Mouse (Mus musculus) MEL (cell line): ENCODE results near the gene BC017158. TPM values are rescaled to one million over a fixed set of nuclear protein-coding genes. Genes with fewer than 3 reads are reported as not detected.

Experiments
- DNase-seq: peaks from one replicate; pipeline ENCODE4 v3.0.0; 2011; ENCODE audit warnings: low read depth, low spot score
- H3K27ac ChIP-seq: 2 replicates; pipeline ENCODE4 v1.5.1; 2012; ENCODE audit warnings: low read depth, mild to moderate bottlenecking, control low read depth, low read length, moderate library complexity; ENCODE audit not compliant: control insufficient read depth
- H3K27me3 ChIP-seq, 2 experiments: fragments of 150-350 bp in 1 of 2; sonication (generic) in 1 of 2; 2 replicates each; pipeline ENCODE4 v1.6.1; 2012; ENCODE audit warnings: low read length in 2 of 2, mild to moderate bottlenecking in 2 of 2, improper control_type of control experiment in 1 of 2, moderate library complexity in 1 of 2; ENCODE audit not compliant: insufficient read depth in 2 of 2, control insufficient read depth in 1 of 2
- H3K36me3 ChIP-seq, 2 experiments: 2 replicates each; pipeline ENCODE4 v1.6.1; 2012 to 2014; ENCODE audit warnings: low read length in 2 of 2, improper control_type of control experiment in 1 of 2, inconsistent platforms in 1 of 2, mild to moderate bottlenecking in 1 of 2; ENCODE audit not compliant: insufficient read depth in 2 of 2, control insufficient read depth in 1 of 2
- H3K4me1 ChIP-seq, 2 experiments: fragments of 150-350 bp in 1 of 2; sonication (generic) in 1 of 2; 2 replicates each; pipeline ENCODE4 v1.6.1; 2012; ENCODE audit warnings: low read length in 2 of 2, improper control_type of control experiment in 1 of 2, mild to moderate bottlenecking in 1 of 2; ENCODE audit not compliant: insufficient read depth in 2 of 2, control insufficient read depth in 1 of 2
- H3K4me3 ChIP-seq, 2 experiments: fragments of 150-350 bp in 1 of 2; sonication (generic) in 1 of 2; 2 replicates each; pipeline ENCODE4 v1.5.1; 2012; ENCODE audit warnings: low read depth in 2 of 2, low read length in 2 of 2, mild to moderate bottlenecking in 2 of 2, moderate library complexity in 2 of 2, control low read depth in 1 of 2, improper control_type of control experiment in 1 of 2; ENCODE audit not compliant: control insufficient read depth in 1 of 2, insufficient read depth in 1 of 2
- H3K79me2 ChIP-seq: 2 replicates; pipeline ENCODE4 v1.6.1; 2012; ENCODE audit warnings: mild to moderate bottlenecking, low read length, moderate library complexity; ENCODE audit not compliant: control insufficient read depth, poor library complexity, insufficient read depth
- H3K9ac ChIP-seq: 2 replicates; pipeline ENCODE4 v1.6.1; 2012; ENCODE audit warnings: low read depth, mild to moderate bottlenecking, control low read depth, low read length, moderate library complexity; ENCODE audit not compliant: control insufficient read depth, poor library complexity, severe bottlenecking
- H3K9me3 ChIP-seq: fragments of 150-350 bp; sonication (generic); replicated peaks from 2 replicates; pipeline ENCODE4 v1.6.1; 2012; ENCODE audit warnings: mild to moderate bottlenecking, low read length, improper control_type of control experiment, moderate library complexity; ENCODE audit not compliant: insufficient read depth
- CHD1 ChIP-seq: IDR thresholded peaks from 2 replicates; pipeline ENCODE4 v1.6.1; 2012; ENCODE audit warnings: low read depth, mild to moderate bottlenecking, inconsistent platforms, low read length, improper control_type of control experiment
- CHD2 ChIP-seq: IDR thresholded peaks from 2 replicates; pipeline ENCODE4 v1.6.1; 2011; ENCODE audit warnings: low read length, improper control_type of control experiment
- CTCF ChIP-seq, 3 experiments: IDR thresholded peaks in 2 of 3; conservative IDR thresholded peaks in 1 of 3; 2 replicates each; pipeline ENCODE4 v1.5.1; 2011 to 2012; ENCODE audit warnings: low read length in 3 of 3, low read depth in 2 of 3, mild to moderate bottlenecking in 2 of 3, improper control_type of control experiment in 1 of 3, inconsistent platforms in 1 of 3, mixed read lengths in 1 of 3, moderate library complexity in 1 of 3; ENCODE audit not compliant: control insufficient read depth in 1 of 3, insufficient read depth in 1 of 3, poor library complexity in 1 of 3, severe bottlenecking in 1 of 3
- E2F4 ChIP-seq: IDR thresholded peaks from 2 replicates; pipeline ENCODE4 v1.6.1; 2011; ENCODE audit warnings: low read depth, low read length, improper control_type of control experiment, borderline replicate concordance
- ELF1 ChIP-seq: IDR thresholded peaks from 2 replicates; pipeline ENCODE4 v1.6.1; 2014; ENCODE audit warnings: low read depth, mild to moderate bottlenecking, inconsistent platforms, low read length, improper control_type of control experiment, moderate library complexity
- ETS1 ChIP-seq: IDR thresholded peaks from 2 replicates; pipeline ENCODE4 v1.6.1; 2012; ENCODE audit warnings: low read depth, mild to moderate bottlenecking, inconsistent platforms, low read length, improper control_type of control experiment, moderate library complexity
- GABPA ChIP-seq: IDR thresholded peaks from 2 replicates; pipeline ENCODE4 v1.6.1; 2012; ENCODE audit warnings: low read depth, mild to moderate bottlenecking, inconsistent platforms, low read length, improper control_type of control experiment, moderate library complexity
- HCFC1 ChIP-seq: IDR thresholded peaks from 2 replicates; pipeline ENCODE4 v1.6.1; 2012; ENCODE audit warnings: low read depth, mild to moderate bottlenecking, inconsistent platforms, low read length, improper control_type of control experiment, moderate library complexity
- JUND ChIP-seq: IDR thresholded peaks from 2 replicates; pipeline ENCODE4 v1.6.1; 2011; ENCODE audit warnings: low read depth, mild to moderate bottlenecking, improper control_type of control experiment, low read length
- KAT2A ChIP-seq: conservative IDR thresholded peaks from 2 replicates; pipeline ENCODE4 v1.6.1; 2012; ENCODE audit warnings: low read depth, low read length, improper control_type of control experiment, inconsistent platforms
- MAX ChIP-seq: IDR thresholded peaks from 2 replicates; pipeline ENCODE4 v1.6.1; 2011; ENCODE audit warnings: low read length, improper control_type of control experiment
- MAZ ChIP-seq: IDR thresholded peaks from 2 replicates; pipeline ENCODE4 v1.6.1; 2012; ENCODE audit warnings: low read depth, mild to moderate bottlenecking, inconsistent platforms, low read length, improper control_type of control experiment
- MEF2A ChIP-seq: IDR thresholded peaks from 2 replicates; pipeline ENCODE4 v1.6.1; 2014; ENCODE audit warnings: low read depth, mild to moderate bottlenecking, inconsistent platforms, low read length, improper control_type of control experiment; ENCODE audit not compliant: poor library complexity, insufficient replicate concordance, severe bottlenecking; ENCODE audit errors: extremely low read depth
- MXI1 ChIP-seq: IDR thresholded peaks from 2 replicates; pipeline ENCODE4 v1.6.1; 2011; ENCODE audit warnings: mild to moderate bottlenecking, low read depth, low read length, improper control_type of control experiment
- MYB ChIP-seq: IDR thresholded peaks from 2 replicates; pipeline ENCODE4 v1.6.1; 2011; ENCODE audit warnings: mild to moderate bottlenecking, low read depth, low read length, improper control_type of control experiment
- MYC ChIP-seq: IDR thresholded peaks from 2 replicates; pipeline ENCODE4 v1.6.1; 2011; ENCODE audit warnings: low read depth, mild to moderate bottlenecking, low read length, improper control_type of control experiment, moderate library complexity
- NELFE ChIP-seq: IDR thresholded peaks from 2 replicates; pipeline ENCODE4 v1.6.1; 2011; ENCODE audit warnings: low read depth, low read length, improper control_type of control experiment
- NRF1 ChIP-seq: IDR thresholded peaks from 2 replicates; pipeline ENCODE4 v1.6.1; 2014; ENCODE audit warnings: low read depth, mild to moderate bottlenecking, inconsistent platforms, low read length, improper control_type of control experiment, moderate library complexity; ENCODE audit not compliant: poor library complexity, insufficient read depth, severe bottlenecking
- POLR2A ChIP-seq, 2 experiments: IDR thresholded peaks; 2 replicates each; pipeline ENCODE4 v1.6.1; 2011 to 2012; ENCODE audit warnings: low read length in 2 of 2, mild to moderate bottlenecking in 2 of 2, control low read depth in 1 of 2, improper control_type of control experiment in 1 of 2, low read depth in 1 of 2, moderate library complexity in 1 of 2; ENCODE audit not compliant: control insufficient read depth in 1 of 2, insufficient read depth in 1 of 2, poor library complexity in 1 of 2
- POLR2AphosphoS2 ChIP-seq: IDR thresholded peaks from 2 replicates; pipeline ENCODE4 v1.6.1; 2011; ENCODE audit warnings: low read length, improper control_type of control experiment
- POLR2AphosphoS5 ChIP-seq: IDR thresholded peaks from 2 replicates; pipeline ENCODE4 v1.6.1; 2012; ENCODE audit warnings: low read depth, borderline replicate concordance, mild to moderate bottlenecking, inconsistent platforms, low read length, moderate library complexity, mixed read lengths
- RAD21 ChIP-seq: IDR thresholded peaks from 2 replicates; pipeline ENCODE4 v1.6.1; 2011; ENCODE audit warnings: mild to moderate bottlenecking, low read depth, low read length, improper control_type of control experiment
- RCOR1 ChIP-seq: IDR thresholded peaks from 2 replicates; pipeline ENCODE4 v1.6.1; 2012; ENCODE audit warnings: low read depth, mild to moderate bottlenecking, inconsistent platforms, low read length, improper control_type of control experiment
- SMC3 ChIP-seq: IDR thresholded peaks from 2 replicates; pipeline ENCODE4 v1.6.1; 2011; ENCODE audit warnings: low read depth, low read length, improper control_type of control experiment
- TAL1 ChIP-seq: IDR thresholded peaks from 2 replicates; pipeline ENCODE4 v1.6.1; 2012; ENCODE audit warnings: mild to moderate bottlenecking, inconsistent platforms, low read length, moderate library complexity, mixed read lengths
- TBP ChIP-seq: IDR thresholded peaks from 2 replicates; pipeline ENCODE4 v1.8.0; 2011; ENCODE audit warnings: low read depth, low read length, improper control_type of control experiment
- TCF12 ChIP-seq: IDR thresholded peaks from 2 replicates; pipeline ENCODE4 v1.6.1; 2014; ENCODE audit warnings: low read depth, mild to moderate bottlenecking, inconsistent platforms, low read length, improper control_type of control experiment, moderate library complexity
- UBTF ChIP-seq: IDR thresholded peaks from 2 replicates; pipeline ENCODE4 v1.6.1; 2012; ENCODE audit warnings: low read depth, mild to moderate bottlenecking, inconsistent platforms, low read length, improper control_type of control experiment, moderate library complexity, borderline replicate concordance; ENCODE audit not compliant: insufficient read depth
- USF1 ChIP-seq: IDR thresholded peaks from 2 replicates; pipeline ENCODE4 v1.6.1; 2014; ENCODE audit warnings: low read depth, mild to moderate bottlenecking, inconsistent platforms, low read length, improper control_type of control experiment, moderate library complexity
- USF2 ChIP-seq, 2 experiments: IDR thresholded peaks; 2 replicates each; pipeline ENCODE4 v1.6.1; 2011 to 2012; ENCODE audit warnings: improper control_type of control experiment in 2 of 2, low read length in 2 of 2, borderline replicate concordance in 1 of 2, inconsistent platforms in 1 of 2, low read depth in 1 of 2, mild to moderate bottlenecking in 1 of 2; ENCODE audit not compliant: insufficient read depth in 1 of 2
- ZMIZ1 ChIP-seq: IDR thresholded peaks from 2 replicates; pipeline ENCODE4 v1.6.1; 2012; ENCODE audit warnings: low read depth, mild to moderate bottlenecking, inconsistent platforms, low read length, improper control_type of control experiment, moderate library complexity
- ZNF384 ChIP-seq: IDR thresholded peaks from 2 replicates; pipeline ENCODE4 v1.6.1; 2012; ENCODE audit warnings: low read depth, mild to moderate bottlenecking, inconsistent platforms, low read length, improper control_type of control experiment
- polyA plus RNA-seq, 2 experiments: library from polyadenylated mRNA; stranded (reverse) in 1 of 2; unstranded in 1 of 2; fragments of >175 nt in 1 of 2; fragments of >200 nt in 1 of 2; gene quantifications; 2 replicates each; pipeline versions ENCODE4 v1.2.1 to v1.2.4; 2012; ENCODE audit warnings: low replicate concordance in 2 of 2, low read depth in 1 of 2; ENCODE audit not compliant: insufficient read length in 2 of 2, insufficient read depth in 1 of 2, missing spikeins in 1 of 2
- total RNA-seq: library from RNA; depleted of rRNA; stranded (reverse); fragments of 300-350 nt; gene quantifications from 2 replicates; pipeline ENCODE4 v1.2.3, GENCODE M21; 2012

BC017158 gene
- total and polyA plus RNA-seq, 3 experiments, result 19.8 to 41.6 TPM; not detected in 1

DNA sequence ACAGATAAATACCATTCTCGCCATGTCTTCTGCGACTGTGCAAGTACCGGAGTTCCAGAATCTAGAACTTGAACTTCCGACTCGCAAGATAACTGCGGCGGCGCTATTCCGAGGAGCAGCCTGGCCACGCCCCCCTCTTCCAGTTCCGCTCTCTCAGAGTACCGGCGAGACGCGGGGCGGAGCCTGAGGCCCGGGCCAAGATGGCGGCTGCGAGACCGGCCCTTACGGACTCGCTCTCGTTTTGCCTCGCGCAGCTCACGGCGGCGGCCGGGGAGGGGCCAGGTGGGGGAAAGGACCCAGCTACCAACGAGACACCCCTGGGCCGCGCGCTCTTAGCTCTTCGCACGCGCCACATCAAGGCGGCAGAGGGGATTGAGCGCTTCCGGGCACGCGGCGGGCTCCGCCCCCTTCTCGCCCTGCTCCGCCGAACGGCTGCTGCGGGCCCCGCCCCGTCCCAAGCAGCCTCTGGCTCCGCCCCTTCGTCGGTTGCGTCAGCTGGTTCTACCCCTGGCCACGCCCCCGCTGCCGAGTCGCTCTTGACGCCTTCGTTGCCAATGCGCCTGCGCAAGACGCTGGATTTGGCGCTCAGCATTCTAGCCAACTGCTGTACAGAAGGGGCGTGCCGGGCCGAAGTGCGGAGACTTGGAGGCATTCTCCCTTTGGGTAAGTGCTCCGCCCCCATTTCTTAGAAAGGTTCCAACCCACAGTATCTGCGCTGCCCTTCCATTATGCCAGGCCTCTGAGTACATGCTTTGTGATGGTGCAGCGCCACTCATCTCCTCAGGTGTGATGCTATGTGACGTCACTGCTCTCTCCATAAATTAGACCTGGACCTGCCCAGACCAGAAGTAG is 59.8 kb downstream of the BC017158 start, which contains the start of gene 9130023H24Rik (continued):
- TF ChIP-seq ZMIZ1 (peak; percentile 53), POLR2AphosphoS5 (no peak), SMC3 (no peak), ZNF384 (no peak)
- TF ChIP-seq, all 39 proteins: peak for 18

DNA sequence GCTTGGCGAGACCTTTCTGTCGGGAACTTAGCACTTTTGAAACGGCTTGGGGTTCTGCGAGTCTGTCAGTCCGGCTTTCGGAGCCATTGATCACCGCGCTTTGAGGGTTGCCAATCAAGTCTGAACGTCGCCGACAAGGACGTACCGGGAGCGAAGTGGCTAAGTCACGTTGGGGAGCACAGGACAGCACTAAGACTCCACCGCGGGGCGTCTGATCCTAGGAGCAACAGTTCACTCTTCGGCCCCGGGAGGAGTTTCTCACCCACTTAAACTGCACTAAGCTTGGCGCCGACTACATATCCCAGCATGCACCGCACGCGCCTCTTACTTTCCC is 60.4 kb downstream of the BC017158 start:
- Histone ChIP-seq H3K27me3 (no peaks in the 10 kb centered on the region), H3K27ac (peak overlapping the region; percentile 99), H3K4me3 (peak overlapping the region; percentile 80 to 93), H3K4me1 (peaks cover 0 to 11% of the 10 kb centered on the region in 2 experiments; a peak in 3 of 4 replicates), H3K79me2 (peaks cover 6% of the 10 kb centered on the region), H3K9me3 (no peaks in the 10 kb centered on the region), H3K9ac (peak overlapping the region; percentile 94), H3K36me3 (peaks cover 0 to 7% of the 10 kb centered on the region in 2 experiments; a peak in 2 of 4 replicates)
- DNase-seq, result no peak
- TF ChIP-seq ELF1 (no peak), USF2 (IDR thresholded peaks at IDR 0.05; ENCODE audit: borderline replicate concordance in 1 of 2, insufficient read depth in 1 of 2, low read depth in 1 of 2, low read length in 2 of 2) (no peak), USF1 (0 out of 2 replicates have a peak, but pooled peaks have one; percentile 12), TAL1 (no peak), UBTF (no peak), TBP (no peak), POLR2AphosphoS2 (no peak), CHD1 (no peak), POLR2A (IDR thresholded peaks at IDR 0.05; ENCODE audit: control insufficient read depth in 1 of 2, insufficient read depth in 1 of 2, low read depth in 1 of 2, low read length in 2 of 2, poor library complexity in 1 of 2) (peak in 1 of 2 experiments; percentile 67; a peak in 2 of 4 replicates), RAD21 (no peak), RCOR1 (no peak), SMC3 (no peak), HCFC1 (peak; percentile 85), KAT2A (no peak; the same call in 1 of the 2 replicates), POLR2AphosphoS5 (no peak), CHD2 (no peak), TCF12 (no peak), MEF2A (no peak), ETS1 (no peak), MAZ (no peak), E2F4 (no peak), NRF1 (no peak), MAX (peak; percentile 66; the same call in 1 of the 2 replicates), MYB (0 out of 2 replicates have a peak, but pooled peaks have one; percentile 40), CTCF (IDR thresholded peaks at IDR 0.05 in 2 of 3, conservative IDR thresholded peaks at IDR 0.05 in 1 of 3; ENCODE audit: control insufficient read depth in 1 of 3, insufficient read depth in 1 of 3, low read depth in 2 of 3, low read length in 3 of 3, poor library complexity in 1 of 3, severe bottlenecking in 1 of 3) (no peak), NELFE (peak; percentile 35), MXI1 (0 out of 2 replicates have a peak, but pooled peaks have one; percentile 26), GABPA (no peak; the same call in 1 of the 2 replicates), MYC (peak; percentile 51; the same call in 1 of the 2 replicates), ZNF384 (no peak), JUND (no peak)
